Mouse (Mus musculus) intestine, embryonic 14.5 days (tissue): ENCODE results near the gene Spata13. TPM values are rescaled to one million over a fixed set of nuclear protein-coding genes. Genes with fewer than 3 reads are reported as not detected.
A peak's percentile ranks its signal among the peaks of the same experiment; 100 is the strongest.

Experiments used
- ATAC-seq: fragments of 200-750 bp; cut with Nextera tagmentation; replicated peaks from 2 replicates; pipeline ENCODE4 v1.8.0; 2017; ENCODE audit warnings: low read depth, moderate number of reproducible peaks, moderate TSS enrichment, moderate library complexity; ENCODE audit not compliant: low FRiP score, low TSS enrichment
- DNase-seq: peaks from one replicate; pipeline ENCODE4 v3.0.0-alpha.2; 2018; ENCODE audit warnings: low spot score
- H3K27ac ChIP-seq: fragments of 300-500 bp; sonication (generic); 2 replicates; pipeline ENCODE4 v1.5.1; 2014; ENCODE audit warnings: low read depth, mild to moderate bottlenecking, control low read depth
- H3K27me3 ChIP-seq: fragments of 300-500 bp; sonication (generic); replicated peaks from 2 replicates; pipeline ENCODE4 v1.6.1; 2014; ENCODE audit warnings: low read length, control low read depth; ENCODE audit not compliant: control insufficient read depth, insufficient read depth
- H3K36me3 ChIP-seq: fragments of 300-500 bp; sonication (generic); 2 replicates; pipeline ENCODE4 v1.6.1; 2014; ENCODE audit warnings: low read length, control low read depth; ENCODE audit not compliant: control insufficient read depth, insufficient read depth
- H3K4me1 ChIP-seq: fragments of 300-500 bp; sonication (generic); replicated peaks from 2 replicates; pipeline ENCODE4 v1.6.1; 2014; ENCODE audit warnings: low read length, control low read depth, mixed read lengths; ENCODE audit not compliant: control insufficient read depth, insufficient read depth
- H3K4me2 ChIP-seq: fragments of 300-500 bp; sonication (generic); 2 replicates; pipeline ENCODE4 v1.6.1; 2014; ENCODE audit warnings: low read length
- H3K4me3 ChIP-seq: fragments of 300-500 bp; sonication (generic); 2 replicates; pipeline ENCODE4 v1.5.1; 2014; ENCODE audit warnings: low read depth, low read length, control low read depth, mixed read lengths
- H3K9ac ChIP-seq: fragments of 300-500 bp; sonication (generic); 2 replicates; pipeline ENCODE4 v1.6.1; 2014; ENCODE audit warnings: mild to moderate bottlenecking, low read length
- H3K9me3 ChIP-seq: fragments of 300-500 bp; sonication (generic); 2 replicates; pipeline ENCODE4 v1.6.1; 2016; ENCODE audit warnings: low read length, control low read depth; ENCODE audit not compliant: control insufficient read depth
- WGBS: fragments of 180-500 bp; shearing (Covaris S2); extraction: QIAGEN DNeasy Blood & Tissue Kit; methylation state at CpG from one replicate; pipeline ENCODE4 v1.1.7; 2014; 5-methylcytosine and 5-hydroxymethylcytosine counted together
- polyA plus RNA-seq: library from polyadenylated mRNA; unstranded; fragments of >200 nt; fragmentation: Nextera tagmentation; extraction: Ambion mirVana; gene quantifications from 2 replicates; pipeline ENCODE4 v1.2.1, GENCODE M21; 2014

Gene Spata13
- polyA plus RNA-seq, 1 experiment from 2014 or later = 23.1 TPM

DNA sequence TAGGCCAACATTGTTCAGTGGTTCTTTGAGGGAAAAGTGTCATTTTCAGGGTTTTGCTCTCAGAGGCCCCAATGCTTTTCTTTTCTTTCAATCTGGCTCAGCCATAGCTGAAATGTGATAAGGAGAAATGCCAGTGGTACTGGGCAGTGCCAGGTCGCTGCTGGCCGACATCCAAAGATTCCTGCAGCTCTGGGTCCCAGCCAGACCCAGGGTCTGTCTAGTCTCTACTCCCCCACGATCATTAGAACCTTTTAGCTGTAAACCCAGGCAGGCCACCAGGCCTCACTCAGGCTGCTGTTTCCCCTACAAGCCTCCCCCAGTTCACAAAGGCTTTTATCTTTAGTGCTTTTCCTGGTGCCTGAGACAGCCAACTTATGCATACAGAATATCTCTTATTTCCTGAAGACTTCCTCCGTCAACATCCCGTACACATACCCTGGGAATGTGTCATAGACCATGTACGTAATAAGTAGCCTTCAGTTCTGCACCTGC, 107.7 kb downstream of the Spata13 start:
- Histone ChIP-seq H3K9ac (no peak overlapping the region), H3K27ac (peak overlapping the region; percentile 38; the same call in 1 of the 2 replicates), H3K27me3 (no peaks in the 10 kb centered on the region), H3K36me3 (peaks cover 9% of the 10 kb centered on the region; the same call in 1 of the 2 replicates), H3K4me2 (no peak overlapping the region), H3K4me1 (peaks cover 18% of the 10 kb centered on the region), H3K9me3 (no peaks in the 10 kb centered on the region), H3K4me3 (no peak overlapping the region)
- 56% methylated on average over 6 of the region's 6 CpGs for WGBS
- DNase-seq = no peak
- ATAC-seq = no peak

DNA sequence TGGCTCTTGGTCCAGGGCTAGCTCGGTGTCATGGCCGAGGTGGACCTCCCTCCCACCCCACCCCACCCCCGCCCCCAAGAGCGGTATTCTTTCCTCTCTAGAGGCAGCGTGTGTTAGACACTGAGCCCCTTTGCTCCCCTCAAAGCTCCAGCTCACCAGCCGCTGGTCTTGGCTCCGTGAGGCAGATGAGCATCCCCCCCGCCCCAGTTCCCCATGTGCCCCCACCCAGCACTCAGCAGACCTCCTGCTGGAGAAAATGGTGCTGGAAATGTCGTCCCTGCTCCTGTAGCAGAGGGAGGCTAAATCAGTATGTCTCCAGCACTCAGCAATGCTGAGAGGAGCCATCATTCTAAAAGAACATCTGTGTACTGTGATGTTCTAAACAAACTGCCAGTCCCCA, 109.9 kb downstream of the Spata13 start:
- peaks cover 5% of the 10 kb centered on the region; the same call in 1 of the 2 replicates for H3K4me1 ChIP-seq
- peaks cover 20% of the 10 kb centered on the region for H3K36me3 ChIP-seq
- no peak overlapping the region for H3K9ac ChIP-seq
- WGBS = 47% methylated on average over 9 of the region's 9 CpGs
- no peak overlapping the region for H3K27ac ChIP-seq
- no peak overlapping the region for H3K4me2 ChIP-seq
- no peaks in the 10 kb centered on the region for H3K27me3 ChIP-seq
- H3K9me3 ChIP-seq = no peaks in the 10 kb centered on the region
- no peak overlapping the region for H3K4me3 ChIP-seq
- ATAC-seq (no peak), DNase-seq (no peak)

DNA sequence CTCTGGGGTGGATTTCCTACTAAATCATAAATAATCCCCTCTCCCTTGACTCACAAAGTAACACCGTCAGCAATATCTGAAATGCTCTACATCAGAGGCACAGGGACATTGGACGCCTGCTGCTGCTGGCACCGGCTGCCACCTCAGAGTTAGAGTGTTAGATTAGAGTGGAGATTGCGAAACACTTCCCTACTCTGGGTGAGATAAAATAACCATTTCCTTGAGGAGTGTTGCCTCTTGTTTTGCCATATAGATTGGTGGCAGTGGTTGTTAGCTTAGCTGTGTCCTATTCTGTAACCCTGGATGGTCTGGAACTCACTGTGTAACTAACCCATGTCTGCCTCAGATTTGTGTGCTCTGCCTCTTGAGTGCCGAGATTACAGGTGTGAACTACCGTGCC, 111.4 kb downstream of the Spata13 start:
- H3K27ac ChIP-seq = no peak overlapping the region
- H3K36me3 ChIP-seq = peaks cover 35% of the 10 kb centered on the region
- H3K9ac ChIP-seq = no peak overlapping the region
- H3K4me1 ChIP-seq = peaks cover 5% of the 10 kb centered on the region; the same call in 1 of the 2 replicates
- H3K27me3 ChIP-seq = no peaks in the 10 kb centered on the region
- DNase-seq (no peak), ATAC-seq (no peak)
- no peaks in the 10 kb centered on the region for H3K9me3 ChIP-seq
- 75% methylated on average over 6 of the region's 6 CpGs for WGBS
- H3K4me2 ChIP-seq = no peak overlapping the region
- H3K4me3 ChIP-seq = no peak overlapping the region

DNA sequence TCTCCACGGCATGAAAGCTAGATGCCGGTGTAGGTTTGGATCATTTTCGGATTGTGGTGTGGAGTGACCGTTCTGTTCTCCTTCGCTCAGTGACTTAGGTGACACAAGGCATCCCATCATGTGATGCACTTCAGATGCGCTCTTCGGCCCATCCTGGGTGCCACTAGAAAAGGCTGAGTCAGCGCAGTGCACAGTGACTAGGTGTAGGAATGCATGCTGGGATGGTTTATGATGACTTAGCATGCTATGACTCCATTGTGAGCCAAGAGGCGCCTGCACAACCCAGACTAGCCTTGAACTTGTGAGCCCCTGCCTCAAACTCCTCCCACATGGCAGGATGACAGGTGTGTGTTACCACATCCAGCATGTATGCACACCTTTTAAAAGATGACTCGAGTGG, 112.3 kb downstream of the Spata13 start:
- no peak overlapping the region for H3K4me3 ChIP-seq
- peaks cover 37% of the 10 kb centered on the region for H3K36me3 ChIP-seq
- no peak overlapping the region for H3K9ac ChIP-seq
- no peaks in the 10 kb centered on the region for H3K27me3 ChIP-seq
- H3K4me1 ChIP-seq = peaks cover 5% of the 10 kb centered on the region; the same call in 1 of the 2 replicates
- ATAC-seq = no peak
- no peaks in the 10 kb centered on the region for H3K9me3 ChIP-seq
- no peak for DNase-seq
- WGBS = 96% methylated on average over 10 of the region's 10 CpGs
- H3K4me2 ChIP-seq = no peak overlapping the region
- H3K27ac ChIP-seq = no peak overlapping the region

DNA sequence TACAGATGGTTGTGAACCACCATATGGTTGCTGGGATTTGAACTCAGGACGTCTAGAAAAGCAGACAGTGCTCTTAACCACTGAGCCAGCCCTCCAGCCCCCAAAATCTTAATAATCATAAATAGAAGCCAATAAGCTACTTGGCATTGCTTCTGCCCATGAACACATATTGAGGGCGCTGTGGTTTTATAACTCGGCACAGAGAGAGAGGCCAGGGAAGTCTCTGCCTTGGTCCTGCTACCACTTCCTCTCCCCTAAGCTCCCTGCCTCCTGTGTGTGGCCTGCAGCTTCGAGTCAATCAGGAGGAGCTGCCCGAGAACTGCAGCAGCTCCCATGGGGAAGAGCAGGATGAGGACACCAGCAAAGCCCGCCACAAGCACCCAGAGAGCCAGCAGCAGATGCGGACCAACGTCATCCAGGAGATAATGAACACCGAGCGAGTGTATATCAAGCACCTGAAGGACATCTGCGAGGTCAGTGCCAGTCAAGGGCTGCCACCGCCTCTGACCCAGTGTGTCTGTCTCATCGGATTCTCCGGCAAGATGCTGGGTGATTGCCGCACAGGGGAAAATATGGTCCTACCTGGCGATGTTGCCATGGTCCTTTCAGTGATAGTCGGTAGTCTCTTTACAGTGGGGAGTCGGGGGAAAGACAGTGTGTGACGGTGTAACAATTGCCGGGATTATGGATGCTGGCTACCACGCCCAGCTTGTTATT, 113.5 kb downstream of the Spata13 start:
- Histone ChIP-seq H3K4me2 (no peak overlapping the region), H3K4me1 (no peaks in the 10 kb centered on the region; the same call in 1 of the 2 replicates), H3K4me3 (no peak overlapping the region), H3K36me3 (peaks cover 42% of the 10 kb centered on the region), H3K27ac (no peak overlapping the region), H3K9ac (no peak overlapping the region), H3K27me3 (no peaks in the 10 kb centered on the region), H3K9me3 (no peaks in the 10 kb centered on the region)
- DNase-seq = no peak
- WGBS = 88% methylated on average over 21 of the region's 21 CpGs
- no peak for ATAC-seq

DNA sequence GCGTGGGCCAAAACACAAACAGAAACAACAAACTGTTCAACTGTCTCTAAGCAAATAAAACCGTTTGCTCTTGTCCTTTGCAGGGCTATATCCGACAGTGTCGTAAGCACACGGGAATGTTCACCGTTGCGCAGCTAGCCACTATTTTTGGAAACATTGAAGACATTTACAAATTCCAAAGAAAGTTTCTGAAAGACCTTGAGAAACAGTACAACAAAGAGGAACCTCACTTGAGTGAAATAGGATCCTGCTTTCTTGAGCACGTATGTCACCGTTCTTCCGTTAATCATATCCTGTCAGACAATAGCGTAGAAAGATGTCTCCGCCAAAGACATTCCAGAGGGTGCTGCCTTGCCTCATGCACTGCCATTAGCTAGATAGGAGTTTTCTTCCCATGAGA, 116.1 kb downstream of the Spata13 start:
- DNase-seq = no peak
- H3K4me2 ChIP-seq = no peak overlapping the region
- H3K9ac ChIP-seq = no peak overlapping the region
- peaks cover 63% of the 10 kb centered on the region for H3K36me3 ChIP-seq
- H3K4me1 ChIP-seq = no peaks in the 10 kb centered on the region
- no peaks in the 10 kb centered on the region for H3K27me3 ChIP-seq
- ATAC-seq = no peak
- no peaks in the 10 kb centered on the region for H3K9me3 ChIP-seq
- H3K27ac ChIP-seq = no peak overlapping the region
- no peak overlapping the region for H3K4me3 ChIP-seq
- 68% methylated on average over 12 of the region's 12 CpGs for WGBS

DNA sequence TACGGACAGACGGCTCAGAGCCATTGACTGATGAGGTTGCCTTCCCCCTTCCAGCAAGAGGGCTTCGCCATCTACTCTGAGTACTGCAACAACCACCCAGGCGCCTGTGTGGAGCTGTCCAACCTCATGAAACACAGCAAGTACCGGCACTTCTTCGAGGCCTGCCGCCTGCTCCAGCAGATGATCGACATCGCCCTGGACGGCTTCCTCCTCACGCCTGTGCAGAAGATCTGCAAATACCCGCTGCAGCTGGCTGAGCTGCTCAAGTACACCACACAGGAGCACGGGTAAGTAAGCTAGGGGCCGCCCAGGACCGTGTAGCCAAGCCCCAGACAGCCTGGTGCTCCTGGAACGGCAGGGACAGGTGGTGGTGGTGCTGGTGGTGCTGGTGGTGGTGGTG, 117.8 kb downstream of the Spata13 start:
- H3K4me2 ChIP-seq = no peak overlapping the region
- peaks cover 57% of the 10 kb centered on the region for H3K36me3 ChIP-seq
- H3K4me1 ChIP-seq = no peaks in the 10 kb centered on the region
- ATAC-seq (no peak), DNase-seq (no peak)
- H3K27ac ChIP-seq = no peak overlapping the region
- no peak overlapping the region for H3K9ac ChIP-seq
- no peak overlapping the region for H3K4me3 ChIP-seq
- H3K27me3 ChIP-seq = no peaks in the 10 kb centered on the region
- WGBS = 89% methylated on average over 16 of the region's 16 CpGs
- no peaks in the 10 kb centered on the region for H3K9me3 ChIP-seq

DNA sequence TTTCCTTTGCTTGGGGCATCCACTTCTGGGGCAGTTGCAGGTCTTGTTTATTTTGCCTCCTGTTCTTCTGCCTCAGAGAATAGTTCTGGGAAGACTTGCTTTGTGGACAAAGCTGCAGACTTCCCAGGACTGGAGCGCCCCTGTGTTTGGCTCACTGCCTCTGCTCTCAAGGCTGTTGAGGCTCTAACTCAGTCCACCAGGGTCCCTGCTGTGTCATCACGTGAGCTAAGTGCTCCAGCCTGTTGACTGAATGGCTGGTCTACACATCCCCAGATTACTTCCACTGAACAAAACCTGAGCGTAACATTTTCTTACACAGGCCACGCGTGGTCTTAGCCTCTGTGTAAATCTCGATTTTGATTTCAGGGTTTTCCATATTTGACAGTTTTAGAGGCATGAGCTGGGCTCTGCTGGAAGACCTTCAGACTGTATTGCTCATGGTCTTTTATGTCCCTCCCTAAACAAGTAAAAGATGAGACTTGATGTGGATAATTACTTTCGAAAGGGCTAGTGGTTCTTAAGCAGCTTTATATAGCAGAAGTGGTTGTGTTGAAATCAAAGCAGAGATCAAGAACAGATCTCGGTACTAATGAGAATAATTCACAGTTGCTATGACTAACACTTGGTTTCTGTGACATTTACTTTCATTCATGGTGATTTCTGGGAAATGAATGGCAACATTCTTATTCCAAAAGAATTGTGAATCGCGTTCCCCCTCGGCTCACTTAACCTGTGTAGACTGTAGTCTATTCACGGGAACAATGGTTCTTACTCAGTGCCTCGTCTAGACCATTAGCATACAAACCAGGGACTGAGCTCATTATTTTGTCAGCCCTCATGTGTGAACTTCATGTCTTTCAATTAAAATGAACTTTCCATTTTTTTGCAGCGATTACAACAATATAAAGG, 119.3 kb downstream of the Spata13 start:
- no peak overlapping the region for H3K4me2 ChIP-seq
- H3K27ac ChIP-seq = no peak overlapping the region
- H3K36me3 ChIP-seq = peaks cover 49% of the 10 kb centered on the region
- 86% methylated on average over 14 of the region's 14 CpGs for WGBS
- no peaks in the 10 kb centered on the region for H3K9me3 ChIP-seq
- ATAC-seq (no peak), DNase-seq (no peak)
- no peaks in the 10 kb centered on the region for H3K4me1 ChIP-seq
- H3K9ac ChIP-seq = no peak overlapping the region
- no peak overlapping the region for H3K4me3 ChIP-seq
- no peaks in the 10 kb centered on the region for H3K27me3 ChIP-seq
